Mouse (Mus musculus) kidney, embryonic 14.5 days (tissue): Measurements from ENCODE around the gene Znhit6. TPM values are rescaled to one million over a fixed set of nuclear protein-coding genes. Genes with fewer than 3 reads are reported as not detected.

ENCODE experiments used
- ATAC-seq: fragments of 200-750 bp; cut with Nextera tagmentation; 2 replicates; pipeline ENCODE4 v1.8.0; 2017; ENCODE audit warnings: moderate number of reproducible peaks, mild to moderate bottlenecking, moderate TSS enrichment, moderate library complexity; ENCODE audit not compliant: low FRiP score, low TSS enrichment
- H3K27ac ChIP-seq: fragments of 300-500 bp; sonication (generic); 2 replicates; pipeline ENCODE4 v1.5.1; 2014; ENCODE audit warnings: low read depth, mild to moderate bottlenecking, low read length, moderate library complexity, mixed read lengths
- H3K27me3 ChIP-seq: fragments of 300-500 bp; sonication (generic); 2 replicates; pipeline ENCODE4 v1.6.1; 2014; ENCODE audit warnings: mild to moderate bottlenecking, low read length; ENCODE audit not compliant: control insufficient read depth, insufficient read depth
- H3K36me3 ChIP-seq: fragments of 300-500 bp; sonication (generic); 2 replicates; pipeline ENCODE4 v1.6.1; 2014; ENCODE audit warnings: low read length, mixed read lengths; ENCODE audit not compliant: control insufficient read depth, insufficient read depth
- H3K4me1 ChIP-seq: fragments of 300-500 bp; sonication (generic); 2 replicates; pipeline ENCODE4 v1.6.1; 2014; ENCODE audit warnings: low read length, mixed read lengths; ENCODE audit not compliant: control insufficient read depth, insufficient read depth
- H3K4me2 ChIP-seq: fragments of 300-500 bp; sonication (generic); replicated peaks from 2 replicates; pipeline ENCODE4 v1.6.1; 2014; ENCODE audit warnings: low read depth, mild to moderate bottlenecking, low read length
- H3K4me3 ChIP-seq: fragments of 300-500 bp; sonication (generic); 2 replicates; pipeline ENCODE4 v1.5.1; 2014; ENCODE audit warnings: mild to moderate bottlenecking, low read length
- H3K9ac ChIP-seq: fragments of 300-500 bp; sonication (generic); 2 replicates; pipeline ENCODE4 v1.6.1; 2014; ENCODE audit warnings: low read depth, mild to moderate bottlenecking, low read length, moderate library complexity
- H3K9me3 ChIP-seq: fragments of 300-500 bp; sonication (generic); 2 replicates; pipeline ENCODE4 v1.6.1; 2016; ENCODE audit warnings: low read length; ENCODE audit not compliant: control insufficient read depth
- WGBS: fragments of 180-500 bp; shearing (Covaris S2); extraction: QIAGEN DNeasy Blood & Tissue Kit; methylation state at CpG from one replicate; pipeline ENCODE4 v1.1.7; 2014; 5-methylcytosine and 5-hydroxymethylcytosine counted together
- polyA plus RNA-seq: library from polyadenylated mRNA; unstranded; fragments of >200 nt; fragmentation: Nextera tagmentation; extraction: Ambion mirVana; gene quantifications from 2 replicates; pipeline ENCODE4 v1.2.1, GENCODE M21; 2014

Gene Znhit6
- polyA plus RNA-seq, 1 experiment from 2014 or later, result 36.2 TPM

- Histone ChIP-seq H3K9me3 (no peaks in the 10 kb centered on the region), H3K4me3 (no peak overlapping the region), H3K4me2 (no peak overlapping the region), H3K36me3 (peaks cover 16% of the 10 kb centered on the region), H3K27ac (no peak overlapping the region), H3K27me3 (no peaks in the 10 kb centered on the region), H3K4me1 (peaks cover 8% of the 10 kb centered on the region; the same call in 1 of the 2 replicates), H3K9ac (no peak overlapping the region)
- ATAC-seq, result no peak
- 85% methylated on average over 3 of the region's 3 CpGs for WGBS
Observed at GRCm38 (mm10) chr3:145574468-145574867, 1.5 kb upstream of the Znhit6 start.

GRCm38 (mm10) chr3:145575340-145575739, 665 bp upstream of the Znhit6 start:
- 87% methylated on average over 7 of the region's 7 CpGs for WGBS
- H3K4me1 ChIP-seq, result peaks cover 8% of the 10 kb centered on the region; the same call in 1 of the 2 replicates
- H3K9me3 ChIP-seq, result no peaks in the 10 kb centered on the region
- ATAC-seq, result no peak
- no peak overlapping the region for H3K4me2 ChIP-seq
- no peak overlapping the region; the same call in 1 of the 2 replicates for H3K4me3 ChIP-seq
- no peak overlapping the region for H3K27ac ChIP-seq
- H3K36me3 ChIP-seq, result peaks cover 23% of the 10 kb centered on the region
- no peak overlapping the region for H3K9ac ChIP-seq
- H3K27me3 ChIP-seq, result no peaks in the 10 kb centered on the region

GRCm38 (mm10) chr3:145576482-145576822, 447 bp downstream of the Znhit6 start:
- no peak for ATAC-seq
- Histone ChIP-seq H3K4me1 (peaks cover 8% of the 10 kb centered on the region; the same call in 1 of the 2 replicates), H3K9me3 (no peaks in the 10 kb centered on the region), H3K4me2 (peak overlapping the region; percentile 88), H3K9ac (peak overlapping the region; percentile 73), H3K36me3 (peaks cover 32% of the 10 kb centered on the region), H3K27ac (no peak overlapping the region), H3K27me3 (no peaks in the 10 kb centered on the region), H3K4me3 (peak overlapping the region; percentile 92)
- 0% methylated on average over 11 of the region's 11 CpGs for WGBS

- Histone ChIP-seq H3K4me1 (peaks cover 8% of the 10 kb centered on the region; the same call in 1 of the 2 replicates), H3K36me3 (peaks cover 34% of the 10 kb centered on the region), H3K9me3 (no peaks in the 10 kb centered on the region), H3K4me2 (peak overlapping the region; percentile 88), H3K4me3 (peak overlapping the region; percentile 92), H3K9ac (peak overlapping the region; percentile 73), H3K27me3 (no peaks in the 10 kb centered on the region), H3K27ac (no peak overlapping the region)
- 26% methylated on average over 15 of the region's 15 CpGs for WGBS
- peak; percentile 13; the same call in 1 of the 2 replicates for ATAC-seq
Observed at GRCm38 (mm10) chr3:145576876-145577275, 871 bp downstream of the Znhit6 start.

GRCm38 (mm10) chr3:145583043-145583442, 7.0 kb downstream of the Znhit6 start:
- Histone ChIP-seq H3K36me3 (peaks cover 70% of the 10 kb centered on the region), H3K9ac (no peak overlapping the region), H3K4me2 (no peak overlapping the region), H3K4me1 (no peaks in the 10 kb centered on the region), H3K27me3 (no peaks in the 10 kb centered on the region), H3K9me3 (no peaks in the 10 kb centered on the region), H3K27ac (no peak overlapping the region), H3K4me3 (no peak overlapping the region)
- no peak for ATAC-seq
- 83% methylated on average over 4 of the region's 4 CpGs for WGBS

GRCm38 (mm10) chr3:145583522-145584200, 7.7 kb downstream of the Znhit6 start:
- Histone ChIP-seq H3K4me2 (no peak overlapping the region), H3K36me3 (peaks cover 64% of the 10 kb centered on the region), H3K9me3 (no peaks in the 10 kb centered on the region), H3K9ac (no peak overlapping the region), H3K27me3 (no peaks in the 10 kb centered on the region), H3K4me1 (no peaks in the 10 kb centered on the region), H3K27ac (no peak overlapping the region), H3K4me3 (no peak overlapping the region)
- WGBS, result 63% methylated on average over 3 of the region's 3 CpGs
- ATAC-seq, result no peak

- H3K27ac ChIP-seq, result no peak overlapping the region
- H3K4me2 ChIP-seq, result no peak overlapping the region
- no peak overlapping the region for H3K4me3 ChIP-seq
- H3K9me3 ChIP-seq, result no peaks in the 10 kb centered on the region
- H3K36me3 ChIP-seq, result peaks cover 55% of the 10 kb centered on the region
- ATAC-seq, result no peak
- H3K9ac ChIP-seq, result no peak overlapping the region
- 82% methylated on average over 4 of the region's 4 CpGs for WGBS
- H3K27me3 ChIP-seq, result no peaks in the 10 kb centered on the region
- no peaks in the 10 kb centered on the region for H3K4me1 ChIP-seq
Observed at GRCm38 (mm10) chr3:145590562-145590961, 14.6 kb downstream of the Znhit6 start.

GRCm38 (mm10) chr3:145591841-145592542, 16.0 kb downstream of the Znhit6 start:
- Histone ChIP-seq H3K4me3 (no peak overlapping the region), H3K27ac (no peak overlapping the region), H3K36me3 (peaks cover 44% of the 10 kb centered on the region), H3K9me3 (no peaks in the 10 kb centered on the region), H3K4me2 (no peak overlapping the region), H3K9ac (no peak overlapping the region), H3K4me1 (no peaks in the 10 kb centered on the region), H3K27me3 (no peaks in the 10 kb centered on the region)
- ATAC-seq, result no peak
- 89% methylated on average over 6 of the region's 6 CpGs for WGBS

GRCm38 (mm10) chr3:145595354-145595753, 19.3 kb downstream of the Znhit6 start:
- no peak for ATAC-seq
- H3K9ac ChIP-seq, result no peak overlapping the region
- no peaks in the 10 kb centered on the region for H3K4me1 ChIP-seq
- no peak overlapping the region for H3K4me3 ChIP-seq
- no peak overlapping the region for H3K4me2 ChIP-seq
- 95% methylated on average over 6 of the region's 6 CpGs for WGBS
- no peaks in the 10 kb centered on the region for H3K9me3 ChIP-seq
- no peak overlapping the region for H3K27ac ChIP-seq
- peaks cover 61% of the 10 kb centered on the region for H3K36me3 ChIP-seq
- H3K27me3 ChIP-seq, result no peaks in the 10 kb centered on the region
